Mouse (Mus musculus) hindbrain, embryonic 11.5 days (tissue): ENCODE measurements around the gene L2hgdh. TPM values are rescaled to one million over a fixed set of nuclear protein-coding genes. Genes with fewer than 3 reads are reported as not detected.

Experiments
- ATAC-seq: fragments of 200-750 bp; cut with Nextera tagmentation; 2 replicates; pipeline ENCODE4 v1.8.0; 2017; ENCODE audit warnings: mild to moderate bottlenecking, moderate TSS enrichment, moderate library complexity; ENCODE audit not compliant: low FRiP score
- DNase-seq: peaks from one replicate; pipeline ENCODE4 v3.0.0-alpha.2; 2015; ENCODE audit warnings: low spot score
- H3K27ac ChIP-seq: fragments of 300-500 bp; sonication (generic); 2 replicates; pipeline ENCODE4 v1.5.1; 2014; ENCODE audit warnings: mild to moderate bottlenecking, low read depth, low read length
- H3K27me3 ChIP-seq: fragments of 300-500 bp; sonication (generic); 2 replicates; pipeline ENCODE4 v1.6.1; 2014; ENCODE audit warnings: mild to moderate bottlenecking, low read length, moderate library complexity, mixed read lengths; ENCODE audit not compliant: control insufficient read depth, insufficient read depth
- H3K36me3 ChIP-seq: fragments of 300-500 bp; sonication (generic); 2 replicates; pipeline ENCODE4 v1.6.1; 2014; ENCODE audit warnings: mild to moderate bottlenecking, low read length, moderate library complexity, mixed read lengths; ENCODE audit not compliant: control insufficient read depth, insufficient read depth
- H3K4me1 ChIP-seq: fragments of 300-500 bp; sonication (generic); replicated peaks from 2 replicates; pipeline ENCODE4 v1.6.1; 2014; ENCODE audit warnings: low read length, mixed read lengths; ENCODE audit not compliant: control insufficient read depth, insufficient read depth
- H3K4me2 ChIP-seq: fragments of 300-500 bp; sonication (generic); replicated peaks from 2 replicates; pipeline ENCODE4 v1.6.1; 2014; ENCODE audit warnings: mild to moderate bottlenecking, low read depth, low read length
- H3K4me3 ChIP-seq: fragments of 300-500 bp; sonication (generic); 2 replicates; pipeline ENCODE4 v1.5.1; 2014; ENCODE audit warnings: low read depth, low read length
- H3K9ac ChIP-seq: fragments of 300-500 bp; sonication (generic); 2 replicates; pipeline ENCODE4 v1.6.1; 2014; ENCODE audit warnings: low read depth, low read length
- H3K9me3 ChIP-seq: fragments of 300-500 bp; sonication (generic); 2 replicates; pipeline ENCODE4 v1.6.1; 2016; ENCODE audit warnings: low read length; ENCODE audit not compliant: control insufficient read depth
- WGBS: fragments of 180-500 bp; shearing (Covaris S2); extraction: QIAGEN DNeasy Blood & Tissue Kit; methylation state at CpG from one replicate; pipeline ENCODE4 v1.1.7; 2014; 5-methylcytosine and 5-hydroxymethylcytosine counted together
- polyA plus RNA-seq: library from polyadenylated mRNA; unstranded; fragments of >200 nt; fragmentation: Nextera tagmentation; extraction: Ambion mirVana; gene quantifications from 2 replicates; pipeline ENCODE4 v1.2.1, GENCODE M21; 2014

Gene L2hgdh
- polyA plus RNA-seq, 1 experiment from 2014 or later: 12.7 TPM

DNA sequence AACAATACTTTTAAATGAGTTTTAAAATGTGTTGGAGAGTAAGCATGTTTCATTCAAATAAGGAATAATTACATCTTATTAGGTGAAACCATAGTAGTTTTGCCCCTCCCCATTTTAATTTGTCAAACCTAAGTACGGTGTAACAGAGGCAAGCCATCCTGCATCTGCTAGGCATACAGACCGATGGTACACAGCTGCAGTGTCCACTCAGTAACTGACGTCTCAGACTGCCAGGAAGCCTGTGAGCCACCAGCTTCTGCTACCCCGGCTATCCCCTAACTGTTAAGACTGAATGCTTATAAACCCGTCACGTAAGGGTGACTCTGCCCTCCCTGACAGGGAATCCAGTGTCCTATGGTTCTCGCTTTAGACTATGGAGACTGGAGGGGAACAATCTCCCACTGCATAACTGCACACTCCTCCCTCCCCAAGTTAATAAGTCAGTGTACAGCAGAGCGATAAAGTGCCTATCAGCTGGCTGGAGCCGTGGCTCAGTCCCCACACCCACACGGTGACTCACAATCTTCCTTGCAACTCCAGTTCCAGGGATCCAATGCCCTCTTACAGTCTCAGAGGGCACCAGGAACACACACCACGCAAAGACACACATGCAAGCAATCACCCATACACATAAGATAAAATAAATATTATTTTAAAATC lies 19.7 kb downstream of the L2hgdh start:
- no peak overlapping the region for H3K4me2 ChIP-seq
- no peak for DNase-seq
- WGBS: 86% methylated on average over 11 of the region's 11 CpGs

DNA sequence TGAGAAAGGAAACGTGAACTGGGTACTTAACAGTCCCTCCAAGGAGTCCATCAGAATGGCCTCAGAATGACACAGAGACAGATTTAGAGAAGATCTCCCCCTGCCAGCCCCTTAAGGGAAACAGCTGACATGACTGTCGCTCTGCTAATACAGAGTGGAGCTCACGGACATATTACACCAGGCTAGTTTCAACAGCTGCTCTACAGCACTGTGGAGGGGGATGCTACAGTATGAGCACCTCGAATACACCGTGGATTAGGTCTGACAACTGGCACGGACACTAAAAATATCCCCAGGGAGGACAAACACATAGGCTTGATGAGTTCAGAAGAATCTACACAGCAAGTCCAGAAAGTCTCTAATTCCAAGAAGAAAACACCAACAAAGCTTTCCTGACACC lies 26.3 kb downstream of the L2hgdh start:
- no peaks in the 10 kb centered on the region for H3K27me3 ChIP-seq
- no peak overlapping the region for H3K4me2 ChIP-seq
- no peak for DNase-seq
- no peaks in the 10 kb centered on the region for H3K4me1 ChIP-seq
- no peak overlapping the region for H3K27ac ChIP-seq
- H3K4me3 ChIP-seq: no peak overlapping the region
- H3K9me3 ChIP-seq: no peaks in the 10 kb centered on the region
- no peak overlapping the region for H3K9ac ChIP-seq
- 92% methylated on average over 6 of the region's 6 CpGs for WGBS
- ATAC-seq: no peak
- no peaks in the 10 kb centered on the region for H3K36me3 ChIP-seq

More for the DNA sequence above, 19.7 kb downstream of the L2hgdh start:
- no peak for ATAC-seq
- H3K27me3 ChIP-seq: no peaks in the 10 kb centered on the region
- H3K4me3 ChIP-seq: no peak overlapping the region
- H3K27ac ChIP-seq: no peak overlapping the region
- no peaks in the 10 kb centered on the region for H3K9me3 ChIP-seq
- no peak overlapping the region for H3K9ac ChIP-seq
- H3K36me3 ChIP-seq: no peaks in the 10 kb centered on the region
- no peaks in the 10 kb centered on the region for H3K4me1 ChIP-seq

DNA sequence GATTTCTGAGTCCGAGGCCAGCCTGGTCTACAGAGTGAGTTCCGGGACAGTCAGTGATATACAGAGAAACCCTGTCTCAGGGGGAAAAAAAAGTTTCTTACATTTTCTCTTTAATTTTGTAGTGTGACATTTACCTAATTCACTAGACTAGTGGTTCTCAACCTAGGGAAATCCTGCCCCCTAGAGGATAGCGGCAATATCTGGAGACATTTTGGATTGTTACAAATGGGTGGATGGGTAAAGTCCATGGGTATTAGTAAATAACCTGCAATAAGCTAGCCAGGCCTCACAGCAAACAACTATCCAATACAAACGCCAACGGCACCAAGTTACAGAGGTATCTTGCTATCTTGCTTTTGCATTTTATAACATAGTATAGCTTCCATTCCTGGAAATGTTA lies 27.9 kb downstream of the L2hgdh start:
- no peak overlapping the region for H3K4me3 ChIP-seq
- ATAC-seq (no peak), DNase-seq (peak; percentile 52)
- WGBS: 80% methylated on average over 5 of the region's 5 CpGs
- H3K4me2 ChIP-seq: no peak overlapping the region
- no peaks in the 10 kb centered on the region for H3K9me3 ChIP-seq
- H3K4me1 ChIP-seq: no peaks in the 10 kb centered on the region
- H3K27ac ChIP-seq: no peak overlapping the region
- no peak overlapping the region for H3K9ac ChIP-seq
- no peaks in the 10 kb centered on the region for H3K27me3 ChIP-seq
- no peaks in the 10 kb centered on the region for H3K36me3 ChIP-seq

DNA sequence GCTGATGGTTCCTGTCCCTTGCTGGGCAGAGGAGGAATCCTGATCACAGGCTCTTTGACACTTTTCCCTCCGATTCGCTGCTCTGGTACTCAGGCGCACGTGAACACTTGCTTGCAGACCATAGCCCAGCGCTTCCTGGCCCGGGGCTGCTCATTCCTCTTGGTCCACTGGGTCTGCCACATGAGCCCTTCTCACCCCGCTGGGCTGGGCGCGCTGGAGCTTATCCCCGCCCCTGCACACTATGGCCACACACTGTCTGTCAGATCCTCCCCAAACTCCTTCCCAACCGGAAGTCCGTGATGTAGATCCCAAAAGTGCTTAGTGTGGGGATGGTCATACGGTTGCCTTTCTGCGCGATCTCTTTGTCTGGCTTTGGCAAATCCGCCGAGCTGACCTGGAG lies 31.2 kb downstream of the L2hgdh start:
- Histone ChIP-seq H3K4me1 (no peaks in the 10 kb centered on the region), H3K9ac (no peak overlapping the region), H3K27me3 (no peaks in the 10 kb centered on the region), H3K9me3 (no peaks in the 10 kb centered on the region), H3K4me3 (no peak overlapping the region), H3K4me2 (no peak overlapping the region), H3K27ac (no peak overlapping the region), H3K36me3 (no peaks in the 10 kb centered on the region)
- WGBS: 83% methylated on average over 17 of the region's 17 CpGs
- DNase-seq (no peak), ATAC-seq (no peak)

DNA sequence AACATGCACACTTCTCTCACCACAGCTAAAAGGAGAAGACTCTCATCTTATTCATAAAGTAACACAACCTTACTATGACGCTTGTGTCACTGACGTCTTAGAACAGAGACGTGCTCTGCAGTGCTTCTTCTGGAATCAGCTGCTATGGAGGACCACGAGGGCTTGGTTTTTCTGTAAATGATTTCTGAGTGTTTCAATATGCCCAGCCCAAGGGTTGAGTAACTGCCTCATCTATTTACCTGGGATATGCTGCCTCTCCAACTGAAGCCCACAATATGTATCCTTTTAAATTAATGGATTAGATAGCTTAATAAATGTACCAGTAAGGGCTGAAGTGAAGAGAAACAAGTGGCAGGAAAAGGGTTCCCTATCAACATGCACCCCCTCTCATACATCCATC lies 34.0 kb downstream of the L2hgdh start:
- DNase-seq: no peak
- Histone ChIP-seq H3K27me3 (no peaks in the 10 kb centered on the region), H3K9ac (no peak overlapping the region), H3K36me3 (no peaks in the 10 kb centered on the region), H3K4me1 (no peaks in the 10 kb centered on the region), H3K27ac (no peak overlapping the region), H3K9me3 (no peaks in the 10 kb centered on the region), H3K4me2 (no peak overlapping the region), H3K4me3 (no peak overlapping the region)
- 92% methylated on average over 4 of the region's 4 CpGs for WGBS
- ATAC-seq: no peak

DNA sequence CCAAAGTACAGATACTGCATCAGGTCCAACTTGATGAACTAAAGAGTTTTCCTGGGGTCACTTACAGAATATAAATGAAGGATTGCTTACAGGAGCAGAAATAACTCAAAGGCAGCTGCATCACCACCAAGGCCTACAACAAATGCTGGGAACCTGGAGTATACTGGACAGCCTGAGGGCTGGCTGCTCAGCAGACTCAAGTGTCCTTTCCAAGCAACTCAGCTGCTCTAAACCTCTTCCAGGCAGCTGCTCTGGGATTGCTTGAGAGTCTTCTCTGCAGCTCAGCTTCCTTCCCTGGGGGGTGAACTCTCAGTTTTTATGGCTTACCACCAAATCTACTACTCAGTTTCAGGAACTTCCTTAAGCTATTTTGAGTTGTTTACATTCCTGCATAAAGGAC lies 35.6 kb downstream of the L2hgdh start:
- Histone ChIP-seq H3K4me2 (no peak overlapping the region), H3K4me3 (no peak overlapping the region), H3K4me1 (no peaks in the 10 kb centered on the region), H3K9ac (no peak overlapping the region), H3K27me3 (no peaks in the 10 kb centered on the region), H3K27ac (no peak overlapping the region), H3K36me3 (no peaks in the 10 kb centered on the region), H3K9me3 (no peaks in the 10 kb centered on the region)
- no peak for ATAC-seq
- DNase-seq: no peak

DNA sequence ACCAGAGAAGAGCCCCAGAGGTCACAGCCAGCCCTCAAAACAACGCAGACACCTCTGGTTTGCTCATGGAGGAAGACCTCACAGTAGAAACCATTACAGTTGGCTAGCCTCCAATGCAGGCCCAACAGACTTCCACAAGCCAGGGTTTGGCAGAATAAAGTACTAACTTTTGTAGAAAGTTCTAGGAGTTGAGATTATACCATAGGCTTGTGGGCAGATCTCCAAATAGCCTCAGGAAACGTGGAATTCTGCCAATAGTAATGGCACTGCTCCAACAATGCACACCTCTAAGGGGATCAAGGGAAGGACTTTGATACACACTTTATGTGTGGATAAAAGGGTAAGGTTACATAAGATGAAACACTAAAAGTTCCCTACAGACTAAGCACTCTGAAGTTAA lies 36.3 kb downstream of the L2hgdh start:
- Histone ChIP-seq H3K9ac (no peak overlapping the region), H3K4me1 (no peaks in the 10 kb centered on the region), H3K36me3 (no peaks in the 10 kb centered on the region), H3K27me3 (no peaks in the 10 kb centered on the region), H3K9me3 (no peaks in the 10 kb centered on the region), H3K4me3 (no peak overlapping the region), H3K4me2 (no peak overlapping the region), H3K27ac (no peak overlapping the region)
- DNase-seq (no peak), ATAC-seq (no peak)
- WGBS: 86% methylated on average over 2 of the region's 2 CpGs

DNA sequence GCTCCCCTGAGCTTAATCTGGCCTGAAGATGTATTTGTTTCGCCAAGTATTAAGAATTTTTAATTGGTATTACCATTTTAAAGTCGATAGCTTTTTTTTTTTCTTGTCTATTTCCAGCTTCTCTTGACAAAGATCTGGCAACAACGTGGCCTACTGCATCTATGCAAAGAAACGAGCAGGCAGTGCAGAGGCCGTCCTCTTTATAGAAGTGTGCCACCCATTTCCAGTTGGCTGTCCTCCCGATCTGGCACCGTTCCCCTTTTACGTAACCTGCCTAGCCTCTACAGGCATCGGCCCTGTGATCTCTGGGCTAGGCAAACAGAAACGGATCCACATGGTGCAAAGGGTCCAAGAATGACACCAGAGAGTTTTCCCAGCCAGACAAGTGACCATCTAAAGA lies 41.1 kb downstream of the L2hgdh start:
- ATAC-seq (no peak), DNase-seq (no peak)
- no peaks in the 10 kb centered on the region for H3K27me3 ChIP-seq
- H3K9ac ChIP-seq: no peak overlapping the region
- WGBS: 62% methylated on average over 10 of the region's 10 CpGs
- H3K4me3 ChIP-seq: no peak overlapping the region
- H3K36me3 ChIP-seq: no peaks in the 10 kb centered on the region
- no peak overlapping the region for H3K27ac ChIP-seq
- H3K4me1 ChIP-seq: 0 out of 2 replicates have a peak, but pooled peaks cover 3% of the 10 kb centered on the region
- no peak overlapping the region for H3K4me2 ChIP-seq
- H3K9me3 ChIP-seq: no peaks in the 10 kb centered on the region

DNA sequence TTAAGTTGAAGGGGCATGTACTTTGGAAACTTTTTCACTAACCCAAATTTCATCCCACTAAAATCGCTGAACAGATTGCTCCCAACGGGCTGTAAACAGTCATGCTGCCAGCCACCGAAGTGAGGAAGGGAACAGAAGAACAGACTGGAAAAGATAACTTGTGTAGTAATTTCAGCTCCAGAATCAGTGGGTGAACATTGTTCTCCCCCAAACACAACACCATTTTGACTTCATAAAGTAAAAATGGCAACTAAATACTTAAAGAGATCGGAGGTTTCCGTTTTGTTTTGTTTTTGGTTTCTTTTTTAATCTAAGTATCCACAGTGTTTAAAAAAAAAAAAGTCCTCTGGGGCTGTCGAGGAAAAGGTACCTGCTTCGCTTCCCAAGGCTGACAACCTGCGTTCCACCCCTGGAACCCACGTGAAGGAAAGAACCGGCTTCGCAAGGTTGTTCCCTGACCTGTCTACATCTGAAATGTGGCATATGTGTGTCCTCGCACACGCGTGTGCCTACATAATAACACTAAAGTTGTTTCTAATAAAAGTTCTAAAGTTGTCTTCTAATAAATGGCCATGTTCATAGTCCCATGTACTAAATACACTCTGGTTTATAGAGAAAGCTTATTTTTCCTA lies 41.8 kb downstream of the L2hgdh start:
- 51% methylated on average over 14 of the region's 14 CpGs for WGBS
- H3K4me1 ChIP-seq: 0 out of 2 replicates have a peak, but pooled peaks cover 3% of the 10 kb centered on the region
- H3K9ac ChIP-seq: no peak overlapping the region
- peak overlapping the region; percentile 65; the same call in 1 of the 2 replicates for H3K4me3 ChIP-seq
- peak; percentile 19 for DNase-seq
- H3K4me2 ChIP-seq: peak overlapping the region; percentile 46; the same call in 1 of the 2 replicates
- H3K9me3 ChIP-seq: no peaks in the 10 kb centered on the region
- no peaks in the 10 kb centered on the region for H3K27me3 ChIP-seq
- H3K27ac ChIP-seq: no peak overlapping the region
- no peaks in the 10 kb centered on the region for H3K36me3 ChIP-seq
- ATAC-seq: no peak
